Mouse (Mus musculus) mouse embryonic stem cell (cell line): ENCODE results near the gene Gm20388.

Source experiments
- in situ Hi-C, 2 experiments: fragments of 300-500 bp; cut with MboI; formaldehyde crosslinking; loops; 1 replicate in 1 of 2; 3 replicates in 1 of 2; pipeline ENCODE4 v1.14.3; 2019 to 2020; ENCODE audit warnings: low sequenced_read_pairs in 2 of 2, low pct_unique_long_range_greater_than_20kb in 1 of 2, mixed read lengths in 1 of 2; ENCODE audit not compliant: unreplicated experiment in 1 of 2

Gm20388 gene

DNA sequence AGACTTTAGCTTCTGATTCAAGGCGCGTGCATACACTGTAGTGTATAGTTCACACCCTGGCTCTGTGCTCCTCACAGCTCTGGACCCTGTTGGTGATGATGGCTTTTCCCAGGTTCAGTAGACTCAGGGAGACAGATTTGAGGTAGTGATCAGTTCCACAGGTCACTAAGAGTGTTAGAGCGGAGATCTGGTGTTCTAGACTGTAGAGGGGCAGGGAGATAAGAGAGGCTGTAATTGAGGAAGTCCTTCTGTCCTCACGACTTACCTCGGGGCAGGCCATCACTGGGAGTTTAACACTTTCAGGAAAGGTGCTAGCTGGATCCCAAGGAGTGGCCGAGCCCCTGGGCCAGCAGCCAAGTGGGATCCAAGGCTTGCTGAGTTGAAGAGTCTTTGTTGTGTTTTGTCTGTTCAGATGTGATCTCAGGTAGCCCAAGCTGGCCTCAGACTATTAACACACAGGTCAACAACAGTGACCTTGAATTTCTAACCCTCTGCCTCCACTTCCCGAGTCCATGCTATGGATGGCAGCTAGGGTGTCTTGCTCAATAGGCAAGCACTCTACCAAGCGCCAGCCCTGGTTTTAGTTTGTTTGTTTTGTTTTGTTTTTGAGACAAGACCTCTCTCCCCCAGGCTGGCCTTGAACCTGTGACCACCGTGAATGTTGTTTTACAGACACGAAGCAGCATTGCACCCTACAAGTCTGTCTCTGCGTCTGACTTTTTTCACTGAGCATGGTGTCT lies 564.0 kb downstream of the Gm20388 start:
- in situ Hi-C loops, result no loop called here

DNA sequence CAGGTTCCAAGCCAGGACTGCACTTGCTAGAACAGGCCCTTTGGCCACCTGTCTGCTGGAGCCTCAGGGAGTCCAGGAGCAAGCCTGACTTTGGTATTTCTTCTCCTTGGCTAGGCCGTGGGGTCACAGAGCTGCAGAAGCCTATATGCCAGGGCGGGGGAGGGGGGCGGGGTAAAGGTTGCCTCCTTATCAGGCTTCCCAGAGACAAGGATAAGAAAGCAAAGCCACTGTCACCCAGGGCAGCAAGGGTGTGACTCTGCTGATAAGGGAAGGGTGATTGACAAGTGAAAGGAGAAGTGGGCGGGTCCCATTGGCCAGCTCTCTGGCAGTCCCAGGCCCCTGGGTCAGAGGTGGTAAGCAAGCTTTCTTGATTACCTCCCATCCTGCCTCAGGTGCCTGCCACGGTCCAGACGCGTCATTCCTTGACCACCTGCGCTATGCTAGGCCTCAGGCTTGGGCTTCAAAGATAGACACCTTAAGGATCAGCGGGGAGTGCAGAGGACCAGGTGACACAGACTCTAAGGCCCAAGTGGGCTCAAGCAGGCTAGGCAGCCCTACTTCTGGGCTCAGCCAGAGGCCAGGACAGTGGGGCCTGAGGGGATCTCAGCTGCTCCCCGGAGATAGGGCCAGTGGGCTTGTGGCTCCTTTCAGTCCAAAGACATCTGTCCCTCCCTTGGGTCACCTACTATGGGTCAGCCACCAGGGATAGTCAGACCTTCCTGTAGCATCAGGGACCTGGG lies 565.0 kb downstream of the Gm20388 start:
- in situ Hi-C loops, result no loop called here

- in situ Hi-C loops, result no loop called here
Measured at GRCm38 (mm10) chr8:120476711-120477575, 566.3 kb downstream of the Gm20388 start.

GRCm38 (mm10) chr8:120478754-120479153 lies 568.1 kb downstream of the Gm20388 start:
- in situ Hi-C loops, result no loop called here

- in situ Hi-C loops, result no loop called here
Measured at GRCm38 (mm10) chr8:120479691-120480090, 569.0 kb downstream of the Gm20388 start.

DNA sequence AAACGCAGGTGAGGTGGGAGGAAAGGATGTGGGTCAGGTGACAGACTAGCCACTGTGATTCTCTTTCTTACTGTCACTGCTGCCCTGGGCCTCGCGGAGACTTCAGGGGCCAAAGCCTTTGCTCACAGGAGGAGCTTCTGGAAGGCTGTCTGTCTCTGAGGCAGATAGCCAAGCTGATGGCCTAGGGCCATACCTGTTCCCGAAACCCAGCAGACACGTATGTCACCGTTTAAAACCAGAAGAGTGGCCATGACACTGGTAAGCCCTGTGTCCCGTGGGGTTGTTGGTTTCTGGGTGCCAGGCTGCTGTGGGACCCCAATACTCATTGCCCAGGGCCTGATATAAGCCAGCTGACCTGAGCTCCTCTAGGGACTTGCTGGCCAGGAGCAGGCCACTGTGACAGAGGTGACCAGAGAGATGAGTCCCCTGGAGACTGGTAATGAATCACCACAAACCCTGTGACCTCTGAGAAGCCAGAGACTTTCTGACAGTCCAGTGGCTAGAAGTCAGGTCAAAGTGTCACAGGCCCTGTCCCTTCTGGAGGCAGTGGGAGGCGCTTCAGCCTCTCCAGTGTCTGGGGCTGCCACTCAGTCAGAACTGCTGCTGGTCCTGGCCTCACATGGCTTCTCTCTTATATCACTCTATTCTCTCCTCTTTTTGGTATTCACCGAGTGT lies 571.5 kb downstream of the Gm20388 start:
- in situ Hi-C loops, result no loop called here

DNA sequence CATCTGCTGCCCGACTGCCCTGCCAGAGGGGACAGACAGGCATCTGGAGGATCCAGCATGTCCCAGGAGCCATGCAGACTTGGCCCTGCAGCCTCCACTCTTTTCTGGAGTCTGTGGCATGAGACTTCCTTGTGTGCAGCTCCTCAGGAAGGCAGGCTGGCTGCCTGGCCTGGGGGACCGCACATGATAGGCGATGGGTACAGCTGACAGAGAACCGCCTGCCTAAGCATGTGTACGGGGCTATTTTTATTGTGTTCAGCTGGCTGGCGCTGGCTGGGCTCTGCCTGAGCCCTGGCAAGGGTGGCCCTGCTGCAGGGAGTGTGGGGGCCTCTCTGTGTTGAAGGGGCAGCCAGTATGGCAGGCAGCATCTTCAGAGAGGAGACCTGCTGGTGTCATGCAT lies 573.8 kb downstream of the Gm20388 start:
- in situ Hi-C loops, result no loop called here

DNA sequence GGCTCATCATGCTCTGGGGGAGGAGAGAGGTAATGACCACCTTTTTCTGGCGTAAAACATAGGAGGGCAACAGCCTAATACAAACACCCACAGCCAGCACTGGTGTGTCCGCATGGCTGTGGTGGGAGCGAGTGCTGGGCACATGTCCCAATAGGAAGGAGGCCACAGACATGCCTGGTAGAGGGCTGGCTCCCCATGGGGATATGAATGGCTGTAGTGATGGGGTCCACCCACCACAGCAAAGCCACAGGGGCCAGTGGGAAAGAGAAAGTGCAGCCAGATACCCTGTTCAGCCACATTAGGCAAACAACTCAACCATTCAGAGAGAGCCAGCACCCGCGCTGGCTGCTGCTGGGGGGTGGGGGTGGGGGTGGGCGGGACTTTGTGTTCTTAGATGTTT lies 574.5 kb downstream of the Gm20388 start:
- in situ Hi-C loops, result no loop called here

GRCm38 (mm10) chr8:120485551-120486476 lies 575.2 kb downstream of the Gm20388 start:
- in situ Hi-C loops, result no loop called here

DNA sequence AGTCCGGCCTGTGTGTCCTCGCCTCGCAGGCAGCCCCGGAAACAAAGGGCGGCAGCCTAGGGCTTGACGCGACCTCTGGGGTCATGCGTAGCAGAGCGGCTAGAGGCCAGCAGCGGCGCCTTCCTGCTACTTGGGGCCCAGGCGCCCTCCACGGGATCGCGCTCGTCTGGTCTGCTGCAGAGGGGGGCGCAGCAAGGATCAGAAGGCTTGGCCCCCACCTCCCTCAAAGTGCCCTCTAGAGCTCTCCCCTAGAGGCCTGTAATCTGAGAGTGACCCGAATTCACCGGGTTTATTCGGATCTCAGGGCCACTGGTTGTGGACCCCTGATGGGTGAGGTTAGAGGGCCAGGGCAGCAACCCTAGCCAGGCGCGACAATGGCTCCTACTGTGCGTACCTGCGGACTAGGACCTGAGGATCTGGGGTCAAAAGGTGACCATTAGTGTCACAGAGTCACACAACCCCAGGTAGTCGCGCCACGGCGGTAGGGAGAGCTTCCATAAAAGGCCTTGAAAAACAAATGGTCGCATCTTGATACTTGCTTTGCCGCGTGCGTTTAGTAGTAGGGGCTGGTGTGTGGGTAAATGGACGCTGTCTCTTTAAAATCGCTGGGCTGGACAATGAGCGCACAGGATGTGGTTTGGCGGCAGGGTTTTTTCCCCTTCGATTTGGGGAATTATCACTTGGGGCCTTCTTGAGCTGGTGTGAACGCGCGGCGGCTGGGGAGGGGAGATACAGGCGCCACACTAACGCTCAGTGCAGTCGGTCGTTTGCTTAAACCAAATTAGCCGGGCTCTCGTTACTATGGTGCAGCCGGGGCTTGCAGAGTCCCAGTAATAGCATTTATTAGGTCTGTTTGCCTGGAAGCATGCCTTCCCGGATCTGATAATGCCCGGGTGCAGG lies 576.1 kb downstream of the Gm20388 start:
- in situ Hi-C loops, result no loop called here

DNA sequence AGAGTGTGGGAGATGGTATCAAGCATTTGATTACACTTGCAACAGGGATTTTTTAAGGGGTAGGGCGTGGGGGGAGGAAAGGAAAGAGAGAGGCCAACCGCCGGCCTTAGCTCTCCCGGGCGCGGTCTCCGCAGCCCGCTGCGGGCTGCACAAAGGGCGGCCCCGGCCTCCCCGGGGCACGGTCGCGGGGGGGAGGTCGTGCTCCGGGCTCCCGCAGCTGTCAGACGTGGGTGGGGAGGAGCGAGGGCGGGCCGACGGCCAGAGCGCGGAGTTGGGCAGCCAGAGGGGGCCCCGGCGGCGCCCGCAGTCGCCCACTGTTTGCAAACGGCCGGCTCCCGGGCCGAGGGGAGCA lies 576.7 kb downstream of the Gm20388 start:
- in situ Hi-C loops, result no loop called here

- in situ Hi-C loops, result no loop called here
Measured at GRCm38 (mm10) chr8:120487729-120488510, 577.3 kb downstream of the Gm20388 start.

- in situ Hi-C loops, result no loop called here
Measured at GRCm38 (mm10) chr8:120488636-120489131, 578.0 kb downstream of the Gm20388 start.

DNA sequence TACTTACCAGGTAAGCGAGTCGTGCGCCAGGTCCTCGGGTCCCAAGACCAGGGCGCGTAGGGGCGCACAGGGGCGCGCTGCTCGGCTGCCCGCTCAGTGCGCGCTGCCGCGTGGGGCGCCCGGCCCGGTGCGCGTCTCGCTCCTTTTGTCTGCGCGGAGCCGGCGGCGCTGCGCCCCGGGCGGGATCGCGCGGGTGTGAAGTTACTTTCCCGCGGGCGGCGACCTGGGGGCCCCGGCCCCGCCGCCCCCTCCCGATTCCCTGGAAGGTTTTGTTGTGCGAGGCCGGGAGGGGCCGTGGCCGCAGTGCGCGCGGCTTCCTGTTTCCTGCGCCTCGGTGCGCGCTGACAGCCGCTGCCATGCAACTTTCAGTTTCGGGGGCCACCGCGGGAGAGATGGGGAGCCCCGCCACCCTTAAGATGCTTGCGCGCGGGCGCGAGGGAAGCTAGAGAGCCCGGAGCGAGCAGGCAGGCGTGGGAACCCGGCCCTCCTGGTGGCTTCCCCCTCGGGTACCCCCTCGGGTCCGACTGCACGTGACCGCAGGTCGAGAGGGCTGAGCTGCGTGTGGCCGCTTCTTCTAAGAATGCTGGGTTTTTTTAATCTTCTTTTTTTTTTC lies 578.6 kb downstream of the Gm20388 start:
- in situ Hi-C loops, result no loop called here

GRCm38 (mm10) chr8:120489771-120490281 lies 579.2 kb downstream of the Gm20388 start:
- in situ Hi-C loops, result no loop called here
